Mouse (Mus musculus) intestine, embryonic 16.5 days (tissue): ENCODE data around the gene Lmod3. TPM values are rescaled to one million over a fixed set of nuclear protein-coding genes. Genes with fewer than 3 reads are reported as not detected.

Source experiments
- ATAC-seq: fragments of 200-750 bp; cut with Nextera tagmentation; 2 replicates; pipeline ENCODE4 v1.8.0; 2017; ENCODE audit warnings: moderate TSS enrichment, moderate library complexity
- H3K27ac ChIP-seq: fragments of 300-500 bp; sonication (generic); 2 replicates; pipeline ENCODE4 v1.5.1; 2014; ENCODE audit warnings: mild to moderate bottlenecking, low read length
- H3K27me3 ChIP-seq: fragments of 300-500 bp; sonication (generic); replicated peaks from 2 replicates; pipeline ENCODE4 v1.6.1; 2014; ENCODE audit warnings: low read length, control low read depth, mixed read lengths; ENCODE audit not compliant: control insufficient read depth, insufficient read depth
- H3K36me3 ChIP-seq: fragments of 300-500 bp; sonication (generic); 2 replicates; pipeline ENCODE4 v1.6.1; 2014; ENCODE audit warnings: low read length, control low read depth; ENCODE audit not compliant: control insufficient read depth, insufficient read depth
- H3K4me1 ChIP-seq: fragments of 300-500 bp; sonication (generic); 2 replicates; pipeline ENCODE4 v1.6.1; 2014; ENCODE audit warnings: low read length, control low read depth, mixed read lengths; ENCODE audit not compliant: control insufficient read depth, insufficient read depth
- H3K4me2 ChIP-seq: fragments of 300-500 bp; sonication (generic); 2 replicates; pipeline ENCODE4 v1.6.1; 2014; ENCODE audit warnings: low read depth, low read length, control low read depth
- H3K4me3 ChIP-seq: fragments of 300-500 bp; sonication (generic); 2 replicates; pipeline ENCODE4 v1.5.1; 2014; ENCODE audit warnings: mild to moderate bottlenecking, low read length
- H3K9ac ChIP-seq: fragments of 300-500 bp; sonication (generic); 2 replicates; pipeline ENCODE4 v1.6.1; 2014; ENCODE audit warnings: low read depth, low read length
- H3K9me3 ChIP-seq: fragments of 300-500 bp; sonication (generic); 2 replicates; pipeline ENCODE4 v1.6.1; 2016; ENCODE audit warnings: low read length, control low read depth; ENCODE audit not compliant: control insufficient read depth
- WGBS: fragments of 180-500 bp; shearing (Covaris S2); extraction: QIAGEN DNeasy Blood & Tissue Kit; methylation state at CpG from one replicate; pipeline ENCODE4 v1.1.7; 2014; 5-methylcytosine and 5-hydroxymethylcytosine counted together
- polyA plus RNA-seq: library from polyadenylated mRNA; unstranded; fragments of >200 nt; fragmentation: Nextera tagmentation; extraction: Ambion mirVana; gene quantifications from 2 replicates; pipeline ENCODE4 v1.2.1, GENCODE M21; 2015

Gene Lmod3
- 0.06 and 0.12 TPM in 2 replicates for polyA plus RNA-seq

- Histone ChIP-seq H3K27ac (no peak within 1 kb of the TSS), H3K4me3 (no peak within 1 kb of the TSS), H3K36me3 (no peaks in the 10 kb centered on the region), H3K9ac (no peak within 1 kb of the TSS), H3K4me2 (no peak within 1 kb of the TSS), H3K27me3 (no peaks in the 10 kb centered on the region), H3K4me1 (0 out of 2 replicates have a peak, but pooled peaks cover 5% of the 10 kb centered on the region), H3K9me3 (no peaks in the 10 kb centered on the region)
- WGBS = 17% methylated on average over 9 of the region's 9 CpGs
- ATAC-seq = no peak
Measured at GRCm38 (mm10) chr6:97252711-97253221, at the start of gene Lmod3. Gene Lmod3, minus strand, starts transcription at chr6:97252759.

GRCm38 (mm10) chr6:97302303-97302702 is 49.7 kb upstream of the Lmod3 start:
- WGBS = 78% methylated on average over 7 of the region's 7 CpGs
- no peak overlapping the region for H3K4me2 ChIP-seq

GRCm38 (mm10) chr6:97300659-97301058 is 48.1 kb upstream of the Lmod3 start:
- WGBS = 82% methylated on average over 6 of the region's 6 CpGs
- ATAC-seq = no peak
- Histone ChIP-seq H3K4me3 (no peak overlapping the region), H3K36me3 (no peaks in the 10 kb centered on the region; the same call in 1 of the 2 replicates), H3K9ac (no peak overlapping the region), H3K9me3 (no peaks in the 10 kb centered on the region), H3K27me3 (no peaks in the 10 kb centered on the region), H3K27ac (no peak overlapping the region), H3K4me2 (no peak overlapping the region), H3K4me1 (no peaks in the 10 kb centered on the region)

More at GRCm38 (mm10) chr6:97302303-97302702, 49.7 kb upstream of the Lmod3 start:
- no peak overlapping the region for H3K4me3 ChIP-seq
- no peak overlapping the region for H3K27ac ChIP-seq
- no peaks in the 10 kb centered on the region; the same call in 1 of the 2 replicates for H3K36me3 ChIP-seq
- H3K27me3 ChIP-seq = no peaks in the 10 kb centered on the region
- no peaks in the 10 kb centered on the region for H3K9me3 ChIP-seq
- H3K9ac ChIP-seq = no peak overlapping the region
- no peak for ATAC-seq
- no peaks in the 10 kb centered on the region for H3K4me1 ChIP-seq

GRCm38 (mm10) chr6:97300180-97300579 is 47.6 kb upstream of the Lmod3 start:
- Histone ChIP-seq H3K36me3 (peaks cover 3% of the 10 kb centered on the region), H3K4me2 (no peak overlapping the region), H3K9me3 (no peaks in the 10 kb centered on the region), H3K4me3 (no peak overlapping the region), H3K27me3 (no peaks in the 10 kb centered on the region), H3K9ac (no peak overlapping the region), H3K4me1 (no peaks in the 10 kb centered on the region), H3K27ac (no peak overlapping the region)
- ATAC-seq = no peak
- 93% methylated on average over 6 of the region's 6 CpGs for WGBS

GRCm38 (mm10) chr6:97297151-97297550 is 44.6 kb upstream of the Lmod3 start:
- peaks cover 7% of the 10 kb centered on the region; the same call in 1 of the 2 replicates for H3K4me1 ChIP-seq
- H3K9me3 ChIP-seq = no peaks in the 10 kb centered on the region
- H3K4me3 ChIP-seq = no peak overlapping the region
- peaks cover 3% of the 10 kb centered on the region for H3K36me3 ChIP-seq
- no peak overlapping the region for H3K4me2 ChIP-seq
- WGBS = 80% methylated on average over 3 of the region's 3 CpGs
- no peak for ATAC-seq
- H3K9ac ChIP-seq = no peak overlapping the region
- no peak overlapping the region for H3K27ac ChIP-seq
- H3K27me3 ChIP-seq = no peaks in the 10 kb centered on the region

- H3K36me3 ChIP-seq = peaks cover 3% of the 10 kb centered on the region
- H3K4me3 ChIP-seq = no peak overlapping the region
- H3K4me2 ChIP-seq = no peak overlapping the region
- peaks cover 7% of the 10 kb centered on the region; the same call in 1 of the 2 replicates for H3K4me1 ChIP-seq
- 93% methylated on average over 21 of the region's 21 CpGs for WGBS
- H3K9ac ChIP-seq = no peak overlapping the region
- no peak for ATAC-seq
- no peaks in the 10 kb centered on the region for H3K9me3 ChIP-seq
- no peak overlapping the region for H3K27ac ChIP-seq
- no peaks in the 10 kb centered on the region for H3K27me3 ChIP-seq
Measured at GRCm38 (mm10) chr6:97295866-97296527, 43.4 kb upstream of the Lmod3 start.

GRCm38 (mm10) chr6:97295416-97295815 is 42.9 kb upstream of the Lmod3 start:
- H3K36me3 ChIP-seq = peaks cover 3% of the 10 kb centered on the region
- H3K4me2 ChIP-seq = no peak overlapping the region
- no peaks in the 10 kb centered on the region for H3K9me3 ChIP-seq
- peaks cover 7% of the 10 kb centered on the region; the same call in 1 of the 2 replicates for H3K4me1 ChIP-seq
- no peak overlapping the region for H3K9ac ChIP-seq
- H3K27me3 ChIP-seq = no peaks in the 10 kb centered on the region
- WGBS = 87% methylated on average over 9 of the region's 9 CpGs
- no peak overlapping the region for H3K4me3 ChIP-seq
- no peak for ATAC-seq
- H3K27ac ChIP-seq = no peak overlapping the region

- WGBS = 71% methylated on average over 12 of the region's 12 CpGs
- Histone ChIP-seq H3K4me1 (peaks cover 7% of the 10 kb centered on the region; the same call in 1 of the 2 replicates), H3K36me3 (peaks cover 3% of the 10 kb centered on the region), H3K4me3 (no peak overlapping the region), H3K27ac (peak overlapping the region; percentile 30; the same call in 1 of the 2 replicates), H3K9me3 (no peaks in the 10 kb centered on the region), H3K27me3 (no peaks in the 10 kb centered on the region), H3K4me2 (no peak overlapping the region), H3K9ac (no peak overlapping the region)
- ATAC-seq = peak; percentile 69
Measured at GRCm38 (mm10) chr6:97293667-97294569, 41.4 kb upstream of the Lmod3 start.

GRCm38 (mm10) chr6:97292894-97293293 is 40.3 kb upstream of the Lmod3 start:
- H3K27ac ChIP-seq = no peak overlapping the region
- ATAC-seq = no peak

More at GRCm38 (mm10) chr6:97292894-97293293, 40.3 kb upstream of the Lmod3 start:
- Histone ChIP-seq H3K9me3 (no peaks in the 10 kb centered on the region), H3K4me2 (no peak overlapping the region), H3K36me3 (peaks cover 6% of the 10 kb centered on the region), H3K4me1 (peaks cover 12% of the 10 kb centered on the region; the same call in 1 of the 2 replicates), H3K27me3 (no peaks in the 10 kb centered on the region), H3K9ac (no peak overlapping the region), H3K4me3 (no peak overlapping the region)
- 76% methylated on average over 5 of the region's 5 CpGs for WGBS
